Mouse (Mus musculus): ENCODE data around the gene Sdccag8. TPM values are rescaled to one million over a fixed set of nuclear protein-coding genes. Genes with fewer than 3 reads are reported as not detected.
A peak's percentile ranks its signal among the peaks of the same experiment; 100 is the strongest.
"Not testable (repeated sequence)": the region's sequence is repeated elsewhere in the genome, so short reads cannot be mapped to it uniquely, and the experiment has no call there.

Gene Sdccag8
- polyA plus RNA-seq, 1 experiment from 2014 or later, result 28.8 TPM

DNA sequence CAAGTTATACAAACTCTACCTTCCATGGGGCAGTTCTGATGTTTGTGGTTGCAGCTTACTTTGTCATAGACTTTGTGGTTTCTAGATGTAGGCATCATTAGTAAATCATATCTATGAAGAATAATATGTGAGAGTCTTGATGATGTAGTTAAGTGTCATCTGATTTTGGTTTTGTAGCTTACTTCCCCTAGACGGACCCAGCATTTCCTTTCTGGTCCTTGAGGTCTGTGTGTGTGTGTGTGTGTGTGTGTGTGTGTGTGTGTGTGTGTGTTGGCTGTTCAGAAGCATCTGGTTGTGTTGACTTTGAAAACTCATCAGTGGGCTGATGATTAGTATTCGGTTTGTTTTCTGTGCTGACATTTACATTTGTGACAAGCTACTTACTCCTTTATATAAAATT, 17.6 kb downstream of the Sdccag8 start:
- no peak for ATAC-seq
- H3K4me3 ChIP-seq, result no peak overlapping the region
- H3K36me3 ChIP-seq (ENCODE audit: poor library complexity, severe bottlenecking), result peaks cover 6% of the 10 kb centered on the region; the same call in 1 of the 2 replicates
- H3K4me1 ChIP-seq, result peaks cover 11% of the 10 kb centered on the region
- no peaks in the 10 kb centered on the region for H3K9me3 ChIP-seq (replicated peaks)
- no peak overlapping the region for H3K4me2 ChIP-seq
- H3K27me3 ChIP-seq, result peaks cover 13% of the 10 kb centered on the region
- H3K27ac ChIP-seq, result no peak overlapping the region
- no peak overlapping the region for H3K9ac ChIP-seq
- WGBS, result 94% methylated on average over 2 of the region's 2 CpGs

GRCm38 (mm10) chr1:176832607-176833006, 18.1 kb downstream of the Sdccag8 start:
- Histone ChIP-seq H3K4me2 (no peak overlapping the region), H3K4me1 (peaks cover 11% of the 10 kb centered on the region), H3K27ac (no peak overlapping the region), H3K9me3 (replicated peaks) (no peaks in the 10 kb centered on the region), H3K36me3 (ENCODE audit: poor library complexity, severe bottlenecking) (peaks cover 6% of the 10 kb centered on the region; the same call in 1 of the 2 replicates), H3K27me3 (peaks cover 13% of the 10 kb centered on the region), H3K9ac (no peak overlapping the region), H3K4me3 (no peak overlapping the region)
- 84% methylated on average over 8 of the region's 8 CpGs for WGBS
- ATAC-seq, result no peak

DNA sequence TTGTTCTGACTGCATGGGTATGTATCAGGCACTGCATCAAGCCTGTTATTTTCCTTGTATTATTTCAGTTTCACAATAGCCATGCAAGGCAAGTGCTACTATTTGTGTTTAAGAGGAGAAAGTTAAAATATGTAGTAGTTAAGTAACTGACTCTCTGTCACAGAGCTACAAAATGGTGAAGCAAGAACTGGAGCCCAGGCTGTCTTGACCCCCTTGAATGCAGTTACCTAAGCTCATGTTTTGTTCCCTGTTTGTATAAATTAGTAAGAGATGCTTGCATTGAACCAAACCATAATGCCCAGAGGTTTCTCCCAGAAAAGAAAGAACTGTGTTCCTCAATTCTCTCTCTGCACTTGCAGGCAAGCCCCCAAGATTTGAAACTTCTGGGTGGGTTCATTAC, 18.8 kb downstream of the Sdccag8 start:
- H3K9me3 ChIP-seq (replicated peaks), result no peaks in the 10 kb centered on the region
- H3K4me2 ChIP-seq, result no peak overlapping the region
- peaks cover 11% of the 10 kb centered on the region for H3K4me1 ChIP-seq
- no peak for ATAC-seq
- no peak overlapping the region for H3K4me3 ChIP-seq
- no peak overlapping the region for H3K9ac ChIP-seq
- peaks cover 13% of the 10 kb centered on the region for H3K27me3 ChIP-seq
- H3K36me3 ChIP-seq (ENCODE audit: poor library complexity, severe bottlenecking), result peaks cover 6% of the 10 kb centered on the region; the same call in 1 of the 2 replicates
- H3K27ac ChIP-seq, result no peak overlapping the region

- Histone ChIP-seq H3K4me3 (no peak overlapping the region), H3K36me3 (ENCODE audit: poor library complexity, severe bottlenecking) (peaks cover 6% of the 10 kb centered on the region; the same call in 1 of the 2 replicates), H3K4me2 (no peak overlapping the region), H3K27ac (no peak overlapping the region), H3K27me3 (peaks cover 13% of the 10 kb centered on the region), H3K9me3 (replicated peaks) (no peaks in the 10 kb centered on the region), H3K9ac (no peak overlapping the region), H3K4me1 (peaks cover 11% of the 10 kb centered on the region)
- 86% methylated on average over 3 of the region's 3 CpGs for WGBS
- ATAC-seq, result no peak
These were observed 19.5 kb downstream of the Sdccag8 start for GRCm38 (mm10) chr1:176833948-176834347.

DNA sequence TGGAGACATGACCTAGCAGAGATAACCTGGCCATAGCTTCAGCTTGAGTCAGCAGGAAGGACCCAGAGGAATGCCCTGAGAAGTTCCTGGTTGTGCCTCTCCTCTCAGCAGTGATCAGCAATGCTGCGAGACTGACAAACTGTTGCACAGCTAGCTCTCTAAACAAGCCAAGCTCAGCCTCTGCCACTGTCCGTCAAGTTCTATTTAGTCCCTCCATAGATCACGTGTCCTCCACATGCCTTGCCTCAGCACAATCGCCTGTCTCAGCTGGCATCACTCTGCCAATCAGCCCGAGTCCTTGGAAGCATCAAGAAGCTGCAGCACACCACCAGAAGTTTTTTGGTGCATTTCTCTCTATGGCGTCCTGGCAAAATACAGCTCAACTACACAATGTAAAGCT, 20.4 kb downstream of the Sdccag8 start:
- H3K36me3 ChIP-seq (ENCODE audit: poor library complexity, severe bottlenecking), result peaks cover 6% of the 10 kb centered on the region; the same call in 1 of the 2 replicates
- no peak overlapping the region for H3K27ac ChIP-seq
- H3K9ac ChIP-seq, result no peak overlapping the region
- peak; percentile 53; the same call in 1 of the 2 replicates for ATAC-seq
- 59% methylated on average over 6 of the region's 6 CpGs for WGBS
- no peak overlapping the region for H3K4me3 ChIP-seq
- peaks cover 11% of the 10 kb centered on the region for H3K4me1 ChIP-seq
- no peaks in the 10 kb centered on the region for H3K9me3 ChIP-seq (replicated peaks)
- peaks cover 13% of the 10 kb centered on the region for H3K27me3 ChIP-seq
- H3K4me2 ChIP-seq, result peak overlapping the region; percentile 73; the same call in 1 of the 2 replicates

DNA sequence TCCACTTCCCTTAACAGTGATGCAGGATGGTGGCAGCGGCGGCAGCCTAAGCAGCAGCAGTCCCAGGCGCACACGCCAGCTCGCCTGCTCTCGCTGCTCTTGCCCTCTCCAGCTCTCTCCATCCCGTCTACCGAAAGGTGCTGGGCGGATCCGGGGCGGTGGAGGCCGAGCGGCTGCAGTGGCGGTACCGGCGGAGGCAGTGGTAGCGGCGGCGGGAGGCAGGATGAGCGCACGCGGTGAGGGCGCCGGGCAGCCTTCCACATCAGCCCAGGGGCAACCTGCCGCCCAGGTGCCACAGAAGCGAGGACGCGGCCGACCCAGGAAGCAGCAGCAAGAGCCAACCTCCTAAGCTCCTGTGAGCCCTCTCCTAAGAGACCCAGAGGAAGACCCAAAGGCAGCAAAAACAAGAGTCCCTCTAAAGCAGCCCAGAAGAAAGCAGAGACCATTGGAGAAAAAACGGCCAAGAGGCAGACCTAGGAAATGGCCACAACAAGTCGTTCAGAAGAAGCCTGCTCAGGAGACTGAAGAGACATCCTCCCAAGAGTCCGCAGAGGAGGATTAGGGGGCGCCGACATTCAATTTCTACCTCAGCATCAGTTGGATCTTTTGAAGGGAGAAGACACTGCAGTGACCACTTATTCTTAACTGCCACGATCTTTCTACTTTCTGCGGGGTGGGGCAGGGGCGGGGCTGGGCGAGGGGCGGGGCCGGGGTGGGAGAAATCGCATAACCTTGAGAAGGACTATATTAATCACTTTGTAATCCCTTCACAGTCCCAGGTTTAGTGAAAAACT, 21.2 kb downstream of the Sdccag8 start:
- peaks cover 6% of the 10 kb centered on the region; the same call in 1 of the 2 replicates for H3K36me3 ChIP-seq (ENCODE audit: poor library complexity, severe bottlenecking)
- 1% methylated on average over 41 of the region's 41 CpGs for WGBS
- no peak overlapping the region for H3K27ac ChIP-seq
- peaks cover 13% of the 10 kb centered on the region for H3K27me3 ChIP-seq
- peak overlapping the region; percentile 73 for H3K4me2 ChIP-seq
- H3K9ac ChIP-seq, result peak overlapping the region; percentile 64
- peaks cover 11% of the 10 kb centered on the region for H3K4me1 ChIP-seq
- H3K9me3 ChIP-seq (replicated peaks), result no peaks in the 10 kb centered on the region
- peak; percentile 59 for ATAC-seq
- peak overlapping the region; percentile 41 for H3K4me3 ChIP-seq

DNA sequence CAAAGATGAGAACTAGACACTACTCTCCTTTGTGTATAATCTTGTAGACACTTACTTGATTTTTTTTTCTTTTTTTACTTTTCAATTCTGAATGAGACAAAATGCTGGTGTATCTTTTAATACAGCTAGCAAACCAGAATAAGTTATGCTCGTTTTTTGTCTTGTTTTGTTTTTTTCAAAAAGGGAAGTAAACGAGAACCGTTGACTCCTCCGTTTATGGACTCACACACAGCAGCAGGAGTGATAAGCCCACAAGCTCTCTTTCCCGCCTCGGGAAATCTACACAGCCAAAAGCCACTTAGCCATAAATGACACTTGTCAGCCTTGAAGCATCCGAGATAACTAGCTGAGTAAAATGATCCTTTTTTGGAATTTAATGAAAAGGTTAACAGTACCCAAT, 22.1 kb downstream of the Sdccag8 start:
- H3K4me2 ChIP-seq; H3K9me3 ChIP-seq (replicated peaks); H3K27ac ChIP-seq; H3K4me3 ChIP-seq; H3K36me3 ChIP-seq (ENCODE audit: poor library complexity, severe bottlenecking); H3K9ac ChIP-seq; ATAC-seq: not testable (repeated sequence)
- H3K4me1 ChIP-seq, result peaks cover 11% of the 10 kb centered on the region
- H3K27me3 ChIP-seq, result peaks cover 13% of the 10 kb centered on the region
- WGBS, result 58% methylated on average over 7 of the region's 7 CpGs

DNA sequence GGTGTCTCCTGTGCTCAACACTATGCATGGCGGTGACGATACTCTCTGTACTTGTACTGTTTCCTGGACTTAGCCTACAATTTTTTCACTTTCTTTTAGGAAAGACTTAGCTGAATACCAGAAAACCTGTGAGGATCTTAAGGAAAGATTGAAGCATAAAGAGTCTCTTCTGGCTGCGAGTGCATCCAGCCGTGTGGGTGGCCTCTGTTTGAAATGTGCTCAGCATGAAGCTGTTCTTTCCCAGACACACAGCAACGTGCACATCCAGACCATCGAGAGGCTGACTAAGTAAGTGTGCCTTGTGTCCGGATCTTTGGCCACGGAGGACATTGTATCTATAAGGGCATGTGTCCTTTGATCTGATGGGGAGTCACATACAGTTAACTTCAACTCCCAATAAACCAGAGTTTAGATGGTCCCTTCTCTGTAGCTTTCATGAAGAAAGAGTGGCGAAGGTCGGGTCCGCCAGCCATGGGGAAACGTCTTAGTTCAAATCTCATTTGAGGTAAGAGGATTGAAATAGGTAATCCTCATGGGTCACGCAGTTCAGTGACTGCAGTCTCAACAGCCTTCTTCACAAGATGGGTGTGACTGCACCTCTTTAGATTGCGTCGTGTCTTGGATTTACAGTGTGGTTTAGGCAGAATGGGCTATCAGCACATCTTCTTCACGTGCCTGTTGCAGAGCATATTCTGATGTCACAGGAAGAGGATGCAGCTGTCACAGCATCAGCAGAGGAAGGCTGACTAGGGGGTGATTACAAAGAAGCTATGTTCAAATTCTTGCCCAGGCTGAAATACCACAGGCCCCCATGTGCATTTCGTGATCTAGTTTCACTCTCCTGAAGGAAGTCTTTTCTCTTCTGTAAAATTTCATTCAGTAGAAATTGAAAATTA, 30.9 kb downstream of the Sdccag8 start:
- peaks cover 13% of the 10 kb centered on the region for H3K36me3 ChIP-seq (ENCODE audit: poor library complexity, severe bottlenecking)
- no peaks in the 10 kb centered on the region for H3K9me3 ChIP-seq (replicated peaks)
- WGBS, result 70% methylated on average over 17 of the region's 17 CpGs
- no peak overlapping the region for H3K4me2 ChIP-seq
- no peaks in the 10 kb centered on the region for H3K27me3 ChIP-seq
- no peak for ATAC-seq
- H3K27ac ChIP-seq, result no peak overlapping the region
- H3K4me3 ChIP-seq, result no peak overlapping the region
- H3K4me1 ChIP-seq, result no peaks in the 10 kb centered on the region
- H3K9ac ChIP-seq, result no peak overlapping the region

- no peaks in the 10 kb centered on the region for H3K4me1 ChIP-seq
- 91% methylated on average over 10 of the region's 10 CpGs for WGBS
These were observed 32.8 kb downstream of the Sdccag8 start for GRCm38 (mm10) chr1:176847118-176847859.

DNA sequence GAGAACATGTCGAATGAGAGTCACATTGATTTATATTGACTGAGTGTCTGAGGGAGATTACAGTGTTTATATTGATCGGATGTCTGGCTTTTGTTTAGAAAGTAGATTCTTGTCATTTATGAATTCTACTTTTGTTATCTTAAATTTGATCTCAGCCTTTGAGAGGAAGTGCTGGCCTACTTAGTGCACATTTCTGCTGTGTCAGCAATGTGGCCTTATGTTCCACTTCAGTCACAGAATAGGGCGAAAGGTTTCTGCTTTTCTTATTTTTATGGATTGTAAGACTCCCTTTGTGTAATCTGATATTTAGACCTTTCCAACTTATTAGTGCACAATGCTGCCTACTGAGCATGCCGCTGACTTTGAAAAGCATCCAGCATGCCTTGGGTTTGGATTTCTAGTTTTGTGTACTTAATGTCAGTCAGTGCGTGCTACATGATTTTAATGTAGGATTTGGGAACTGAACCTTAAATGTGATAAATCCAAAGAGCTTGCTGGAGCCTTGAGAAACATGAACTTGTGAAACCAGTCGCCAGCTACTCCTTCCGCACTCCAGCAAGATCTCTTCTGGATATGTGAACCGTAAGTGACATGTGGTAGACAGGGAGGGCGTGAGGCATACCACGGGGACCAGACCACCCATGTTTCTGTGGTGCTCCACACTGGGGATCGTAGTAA, 34.3 kb downstream of the Sdccag8 start:
- peaks cover 28% of the 10 kb centered on the region for H3K36me3 ChIP-seq (ENCODE audit: poor library complexity, severe bottlenecking)
- no peak overlapping the region for H3K4me2 ChIP-seq
- ATAC-seq, result no peak
- H3K27ac ChIP-seq, result no peak overlapping the region
- 81% methylated on average over 11 of the region's 11 CpGs for WGBS
- H3K4me3 ChIP-seq, result no peak overlapping the region
- H3K9me3 ChIP-seq (replicated peaks), result peaks cover 6% of the 10 kb centered on the region; the same call in 1 of the 2 replicates
- H3K4me1 ChIP-seq, result no peaks in the 10 kb centered on the region
- no peaks in the 10 kb centered on the region for H3K27me3 ChIP-seq
- no peak overlapping the region for H3K9ac ChIP-seq

More at GRCm38 (mm10) chr1:176847118-176847859, 32.8 kb downstream of the Sdccag8 start:
- no peak overlapping the region for H3K27ac ChIP-seq
- H3K4me3 ChIP-seq, result no peak overlapping the region
- no peak for ATAC-seq
- H3K36me3 ChIP-seq (ENCODE audit: poor library complexity, severe bottlenecking), result peaks cover 19% of the 10 kb centered on the region
- H3K9me3 ChIP-seq (replicated peaks), result 0 out of 2 replicates have a peak, but pooled peaks cover 1% of the 10 kb centered on the region
- H3K27me3 ChIP-seq, result no peaks in the 10 kb centered on the region
- H3K9ac ChIP-seq, result no peak overlapping the region
- H3K4me2 ChIP-seq, result no peak overlapping the region

GRCm38 (mm10) chr1:176849377-176849776, 34.9 kb downstream of the Sdccag8 start:
- peaks cover 28% of the 10 kb centered on the region for H3K36me3 ChIP-seq (ENCODE audit: poor library complexity, severe bottlenecking)
- H3K27ac ChIP-seq, result no peak overlapping the region
- H3K9me3 ChIP-seq (replicated peaks), result peaks cover 6% of the 10 kb centered on the region; the same call in 1 of the 2 replicates
- no peaks in the 10 kb centered on the region for H3K27me3 ChIP-seq
- WGBS, result 89% methylated on average over 2 of the region's 2 CpGs
- ATAC-seq, result no peak
- H3K4me3 ChIP-seq, result no peak overlapping the region
- no peak overlapping the region for H3K9ac ChIP-seq
- H3K4me2 ChIP-seq, result no peak overlapping the region
- H3K4me1 ChIP-seq, result no peaks in the 10 kb centered on the region

All from forebrain, embryonic 13.5 days (tissue).